Mouse (Mus musculus) lung, postnatal 0 days (tissue): Measurements from ENCODE around the gene Rtp2. TPM values are rescaled to one million over a fixed set of nuclear protein-coding genes. Genes with fewer than 3 reads are reported as not detected.

Experiments used
- ATAC-seq: fragments of 200-750 bp; cut with Nextera tagmentation; 2 replicates; pipeline ENCODE4 v1.8.0; 2017; ENCODE audit warnings: moderate library complexity
- DNase-seq: peaks from one replicate; pipeline ENCODE4 v3.0.0-alpha.2; 2016; ENCODE audit warnings: low spot score
- H3K27ac ChIP-seq: fragments of 300-500 bp; sonication (generic); 2 replicates; pipeline ENCODE4 v1.5.1; 2014; ENCODE audit warnings: antibody characterized with exemption, mild to moderate bottlenecking, low read length, mixed read lengths
- H3K27me3 ChIP-seq: fragments of 300-500 bp; sonication (generic); replicated peaks from 2 replicates; pipeline ENCODE4 v1.6.1; 2014; ENCODE audit warnings: low read length, mixed read lengths; ENCODE audit not compliant: insufficient read depth
- H3K36me3 ChIP-seq: fragments of 300-500 bp; sonication (generic); 2 replicates; pipeline ENCODE4 v1.6.1; 2014; ENCODE audit warnings: low read length, mixed read lengths; ENCODE audit not compliant: insufficient read depth
- H3K4me1 ChIP-seq: fragments of 300-500 bp; sonication (generic); 2 replicates; pipeline ENCODE4 v1.6.1; 2014; ENCODE audit warnings: antibody characterized with exemption, low read depth, low read length, mixed read lengths; ENCODE audit not compliant: insufficient read depth
- H3K4me2 ChIP-seq: fragments of 300-500 bp; sonication (generic); replicated peaks from 2 replicates; pipeline ENCODE4 v1.6.1; 2014; ENCODE audit warnings: low read depth, mild to moderate bottlenecking, low read length, moderate library complexity, mixed read lengths
- H3K4me3 ChIP-seq: fragments of 300-500 bp; sonication (generic); 2 replicates; pipeline ENCODE4 v1.5.1; 2014; ENCODE audit warnings: low read depth, low read length
- H3K9ac ChIP-seq: fragments of 300-500 bp; sonication (generic); replicated peaks from 2 replicates; pipeline ENCODE4 v1.6.1; 2014; ENCODE audit warnings: low read depth, mild to moderate bottlenecking
- H3K9me3 ChIP-seq: fragments of 300-500 bp; sonication (generic); 2 replicates; pipeline ENCODE4 v1.6.1; 2016; ENCODE audit warnings: low read length, mixed read lengths
- CTCF ChIP-seq: IDR thresholded peaks from 2 replicates; pipeline ENCODE4 v1.5.1; 2016; ENCODE audit warnings: antibody characterized with exemption, mild to moderate bottlenecking
- EP300 ChIP-seq: IDR thresholded peaks from 2 replicates; pipeline ENCODE4 v1.6.1; 2016; ENCODE audit warnings: antibody characterized with exemption, mild to moderate bottlenecking, control low read depth
- WGBS: fragments of 180-500 bp; shearing (Covaris S2); extraction: QIAGEN DNeasy Blood & Tissue Kit; methylation state at CpG from one replicate; pipeline ENCODE4 v1.1.7; 2014; 5-methylcytosine and 5-hydroxymethylcytosine counted together
- polyA plus RNA-seq: library from polyadenylated mRNA; unstranded; fragments of >200 nt; fragmentation: Nextera tagmentation; extraction: Ambion mirVana; gene quantifications from 2 replicates; pipeline ENCODE4 v1.2.1, GENCODE M21; 2015

Gene Rtp2
- polyA plus RNA-seq, 1 experiment from 2014 or later: not detected

GRCm38 (mm10) chr16:23931275-23931674 is 919 bp downstream of the Rtp2 start:
- no peak overlapping the region for H3K9ac ChIP-seq
- H3K27ac ChIP-seq: no peak overlapping the region
- 64% methylated on average over 18 of the region's 18 CpGs for WGBS
- no peaks in the 10 kb centered on the region for H3K36me3 ChIP-seq
- no peak for DNase-seq
- no peak overlapping the region for H3K4me2 ChIP-seq
- ATAC-seq: no peak
- no peak overlapping the region for H3K4me3 ChIP-seq
- no peaks in the 10 kb centered on the region for H3K9me3 ChIP-seq
- no peak for TF ChIP-seq CTCF
- no peak for TF ChIP-seq EP300
- no peaks in the 10 kb centered on the region for H3K4me1 ChIP-seq
- no peaks in the 10 kb centered on the region for H3K27me3 ChIP-seq

GRCm38 (mm10) chr16:23930426-23931073 is 1.6 kb downstream of the Rtp2 start:
- Histone ChIP-seq H3K36me3 (no peaks in the 10 kb centered on the region), H3K4me1 (no peaks in the 10 kb centered on the region), H3K27ac (no peak overlapping the region), H3K27me3 (no peaks in the 10 kb centered on the region), H3K9ac (no peak overlapping the region), H3K4me3 (no peak overlapping the region), H3K9me3 (no peaks in the 10 kb centered on the region), H3K4me2 (no peak overlapping the region)
- DNase-seq: no peak
- no peak for ATAC-seq
- WGBS: 88% methylated on average over 3 of the region's 3 CpGs
- TF ChIP-seq EP300 (no peak), CTCF (no peak)

- no peaks in the 10 kb centered on the region for H3K9me3 ChIP-seq
- H3K36me3 ChIP-seq: no peaks in the 10 kb centered on the region
- DNase-seq (no peak), ATAC-seq (no peak)
- no peaks in the 10 kb centered on the region for H3K27me3 ChIP-seq
- no peak overlapping the region for H3K9ac ChIP-seq
- TF ChIP-seq EP300: no peak
- TF ChIP-seq CTCF: no peak
- H3K27ac ChIP-seq: no peak overlapping the region
- WGBS: 82% methylated on average over 33 of the region's 33 CpGs
- no peaks in the 10 kb centered on the region for H3K4me1 ChIP-seq
- H3K4me2 ChIP-seq: no peak overlapping the region
- H3K4me3 ChIP-seq: no peak overlapping the region
These were observed 4.7 kb downstream of the Rtp2 start for GRCm38 (mm10) chr16:23927301-23928114.

- WGBS: 80% methylated on average over 1 of the region's 1 CpGs
- H3K4me2 ChIP-seq: no peak overlapping the region
- no peaks in the 10 kb centered on the region for H3K9me3 ChIP-seq
- H3K9ac ChIP-seq: no peak overlapping the region
- no peaks in the 10 kb centered on the region for H3K4me1 ChIP-seq
- no peaks in the 10 kb centered on the region for H3K36me3 ChIP-seq
- H3K4me3 ChIP-seq: no peak overlapping the region
- H3K27ac ChIP-seq: no peak overlapping the region
- ATAC-seq (no peak), DNase-seq (no peak)
- no peaks in the 10 kb centered on the region for H3K27me3 ChIP-seq
- TF ChIP-seq EP300: no peak
- TF ChIP-seq CTCF: no peak
These were observed 9.3 kb downstream of the Rtp2 start for GRCm38 (mm10) chr16:23922906-23923305.

- Histone ChIP-seq H3K27ac (no peak overlapping the region), H3K4me1 (no peaks in the 10 kb centered on the region), H3K4me3 (no peak overlapping the region), H3K9me3 (no peaks in the 10 kb centered on the region), H3K27me3 (no peaks in the 10 kb centered on the region), H3K9ac (no peak overlapping the region), H3K36me3 (no peaks in the 10 kb centered on the region), H3K4me2 (no peak overlapping the region)
- 52% methylated on average over 5 of the region's 5 CpGs for WGBS
- no peak for TF ChIP-seq CTCF
- TF ChIP-seq EP300: no peak
- DNase-seq (no peak), ATAC-seq (no peak)
These were observed 10.5 kb downstream of the Rtp2 start for GRCm38 (mm10) chr16:23921697-23922096.

GRCm38 (mm10) chr16:23919418-23919817 is 12.8 kb downstream of the Rtp2 start:
- WGBS: 82% methylated on average over 2 of the region's 2 CpGs
- Histone ChIP-seq H3K4me1 (no peaks in the 10 kb centered on the region), H3K27me3 (no peaks in the 10 kb centered on the region), H3K27ac (no peak overlapping the region), H3K36me3 (no peaks in the 10 kb centered on the region), H3K4me2 (no peak overlapping the region), H3K9me3 (no peaks in the 10 kb centered on the region), H3K4me3 (no peak overlapping the region), H3K9ac (no peak overlapping the region)
- TF ChIP-seq CTCF (no peak), EP300 (no peak)
- DNase-seq: no peak
- ATAC-seq: no peak
